Mouse (Mus musculus) activated CD4-positive, CD25-positive, alpha-beta regulatory T cell (primary cell): Measurements from ENCODE around the gene Olfr112. TPM values are rescaled to one million over a fixed set of nuclear protein-coding genes. Genes with fewer than 3 reads are reported as not detected.

ENCODE experiments used
- polyA plus RNA-seq, 2 experiments: library from polyadenylated mRNA; unstranded; fragments of 100-300 nt; shearing (Covaris generic); gene quantifications; one replicate each; pipeline ENCODE4 v1.2.1; 2017

Gene Olfr112
- polyA plus RNA-seq = not detected

DNA sequence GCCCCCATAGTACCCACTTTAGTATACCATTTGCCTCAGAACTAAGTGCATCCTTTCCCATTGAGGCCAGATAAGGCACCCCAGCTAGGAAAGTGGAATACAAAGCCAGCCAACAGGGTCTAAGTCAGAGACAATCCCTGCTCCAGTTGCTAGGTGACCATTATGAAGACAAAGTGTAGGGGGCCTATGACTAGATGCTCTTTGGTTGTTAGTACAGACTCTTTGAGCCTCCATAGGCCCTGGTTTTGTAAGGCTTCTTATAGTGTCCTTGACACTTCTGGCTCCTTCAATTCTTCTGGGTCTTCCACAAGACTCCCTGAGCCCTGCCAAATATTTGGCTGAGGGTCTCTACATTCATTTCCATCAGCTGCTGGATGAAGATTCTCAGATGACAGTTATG, at the start of gene Olfr112:
Olfr112 (minus strand) TSS at position 101 of the 400 bp plus-strand sequence.

DNA sequence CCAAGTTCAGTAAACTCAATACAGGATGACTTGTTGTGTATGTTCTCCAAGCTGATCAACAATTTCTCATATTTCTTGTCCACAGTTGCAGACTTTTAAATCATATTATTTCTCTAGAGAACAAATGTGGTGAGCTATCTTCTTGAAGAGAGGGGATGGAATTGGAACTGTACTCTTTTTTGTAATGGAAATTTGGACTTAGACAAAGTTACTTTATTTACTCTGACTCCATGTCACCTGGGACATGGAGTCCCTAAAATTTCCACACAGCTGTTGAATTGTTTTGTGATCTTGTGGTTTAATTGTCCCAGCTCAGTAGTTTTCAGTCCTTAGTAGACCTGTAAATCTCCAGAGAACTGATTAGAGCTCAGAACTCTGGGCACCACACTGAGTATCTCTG, 23.4 kb upstream of the Olfr112 start, which contains the start of gene Olfr114:
Olfr114 (minus strand) TSS at position 101 of the 400 bp plus-strand sequence.

DNA sequence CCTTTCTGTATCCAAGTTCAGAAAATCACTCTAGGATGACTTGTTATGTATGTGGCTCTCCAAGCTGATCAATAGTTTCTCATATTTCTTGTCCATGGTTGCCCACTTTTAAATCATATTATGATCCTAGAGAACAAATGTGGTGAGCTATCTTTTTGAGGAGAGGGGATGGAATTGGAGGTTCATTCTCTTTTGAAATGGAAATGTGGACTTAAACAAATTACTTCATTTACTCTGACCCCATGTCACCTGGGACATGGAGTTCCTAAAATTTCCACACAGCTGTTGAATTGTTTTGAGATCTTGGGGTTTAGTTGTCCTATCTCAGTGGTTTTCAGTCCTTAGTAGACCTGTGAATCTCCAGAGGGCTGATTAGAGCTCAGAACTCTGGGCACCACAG, 8.3 kb upstream of the Olfr112 start, which contains the start of gene Olfr113:
Olfr113 (minus strand) TSS at position 101 of the 400 bp plus-strand sequence.

Other genes with a start within 250 kb of the Olfr112 start
- not detected for gene Olfr103, start 229.8 kb downstream of the Olfr112 start, polyA plus RNA-seq
- not detected for gene Olfr104-ps, start 209.9 kb downstream of the Olfr112 start, polyA plus RNA-seq
- not detected for gene Olfr105-ps, start 190.4 kb downstream of the Olfr112 start, polyA plus RNA-seq
- not detected for gene Olfr106-ps, start 179.1 kb downstream of the Olfr112 start, polyA plus RNA-seq
- under 1 TPM; 0.04 to 0.09 TPM for gene Olfr107, start 170.2 kb downstream of the Olfr112 start, polyA plus RNA-seq
- gene Olfr108, start 124.0 kb downstream of the Olfr112 start, polyA plus RNA-seq = not detected
- gene Olfr109, start 110.5 kb downstream of the Olfr112 start, polyA plus RNA-seq = under 1 TPM in 1 of 2 experiments, not detected in 1; 0.10 TPM
- 1 to 10 TPM in 1 of 2 experiments, under 1 TPM in 1; 0.37 to 2.2 TPM for gene H2-M2, start 85.9 kb downstream of the Olfr112 start, polyA plus RNA-seq
- not detected for gene Olfr110, start 77.0 kb downstream of the Olfr112 start, polyA plus RNA-seq
- not detected for gene Olfr111, start 61.4 kb downstream of the Olfr112 start, polyA plus RNA-seq
- gene Olfr113, start 8.2 kb upstream of the Olfr112 start, polyA plus RNA-seq = not detected
- gene Olfr114, start 23.3 kb upstream of the Olfr112 start, polyA plus RNA-seq = not detected
- not detected for gene Olfr115, start 57.7 kb upstream of the Olfr112 start, polyA plus RNA-seq
- gene Olfr116, start 57.7 kb upstream of the Olfr112 start, polyA plus RNA-seq = not detected
- under 1 TPM in 1 of 2 experiments, not detected in 1; 0.09 TPM for gene Olfr117, start 94.3 kb upstream of the Olfr112 start, polyA plus RNA-seq
- under 1 TPM in 1 of 2 experiments, not detected in 1; 0.08 TPM for gene Olfr118, start 97.5 kb upstream of the Olfr112 start, polyA plus RNA-seq
- gene Olfr119, start 127.1 kb upstream of the Olfr112 start, polyA plus RNA-seq = under 1 TPM in 1 of 2 experiments, not detected in 1; 0.12 TPM
- gene Olfr120, start 152.4 kb upstream of the Olfr112 start, polyA plus RNA-seq = not detected
- gene Olfr121, start 179.4 kb upstream of the Olfr112 start, polyA plus RNA-seq = not detected
- gene Olfr122, start 199.2 kb upstream of the Olfr112 start, polyA plus RNA-seq = under 1 TPM in 1 of 2 experiments, not detected in 1; 0.29 TPM
- not detected for gene Olfr123, start 224.1 kb upstream of the Olfr112 start, polyA plus RNA-seq
- gene Olfr124, start 230.4 kb upstream of the Olfr112 start, polyA plus RNA-seq = not detected